Mouse (Mus musculus) G1E-ER4 (cell line): ENCODE measurements around the gene Slc10a1. TPM values are rescaled to one million over a fixed set of nuclear protein-coding genes. Genes with fewer than 3 reads are reported as not detected.

Experiments used
- GATA1 ChIP-seq: IDR thresholded peaks from one replicate; pipeline ENCODE4 v1.8.0; 2012; ENCODE audit warnings: low read length, inconsistent platforms
- polyA plus RNA-seq: library from polyadenylated mRNA; stranded (reverse); fragments of >175 nt; gene quantifications from 2 replicates; pipeline ENCODE4 v1.2.3, GENCODE M21; 2012

Slc10a1 gene
- polyA plus RNA-seq, 1 experiment = not detected

- no peak for TF ChIP-seq GATA1
Measured at GRCm38 (mm10) chr12:80983695-80984094, 15.2 kb upstream of the Slc10a1 start.

GRCm38 (mm10) chr12:80982326-80982725 is 13.8 kb upstream of the Slc10a1 start:
- no peak for TF ChIP-seq GATA1

GRCm38 (mm10) chr12:80975939-80976671 is 7.6 kb upstream of the Slc10a1 start:
- TF ChIP-seq GATA1 = no peak

DNA sequence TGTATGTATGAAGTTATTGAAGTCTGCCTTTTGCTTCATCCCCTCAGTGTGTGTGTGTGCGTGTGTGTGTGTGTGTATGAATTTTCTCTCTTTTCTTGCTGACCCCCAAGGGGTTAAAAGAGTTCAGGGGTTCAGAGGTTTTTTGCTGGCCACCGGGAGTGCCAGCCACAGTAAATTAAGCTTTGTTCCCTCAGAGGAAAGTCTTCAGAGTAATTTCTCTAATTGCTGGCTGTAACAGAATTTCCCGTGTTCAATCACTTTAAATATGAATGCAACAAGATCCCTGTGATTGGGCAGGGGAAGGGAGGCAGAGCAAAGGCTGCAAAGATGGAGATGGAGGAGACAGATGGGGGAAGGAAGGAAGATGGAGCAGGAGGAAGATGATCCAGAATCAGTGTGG is 3.3 kb upstream of the Slc10a1 start:
- TF ChIP-seq GATA1 = no peak

GRCm38 (mm10) chr12:80970181-80970705 is 1.7 kb upstream of the Slc10a1 start:
- TF ChIP-seq GATA1 = no peak

GRCm38 (mm10) chr12:80967918-80968317 is 587 bp downstream of the Slc10a1 start:
- TF ChIP-seq GATA1 = no peak

DNA sequence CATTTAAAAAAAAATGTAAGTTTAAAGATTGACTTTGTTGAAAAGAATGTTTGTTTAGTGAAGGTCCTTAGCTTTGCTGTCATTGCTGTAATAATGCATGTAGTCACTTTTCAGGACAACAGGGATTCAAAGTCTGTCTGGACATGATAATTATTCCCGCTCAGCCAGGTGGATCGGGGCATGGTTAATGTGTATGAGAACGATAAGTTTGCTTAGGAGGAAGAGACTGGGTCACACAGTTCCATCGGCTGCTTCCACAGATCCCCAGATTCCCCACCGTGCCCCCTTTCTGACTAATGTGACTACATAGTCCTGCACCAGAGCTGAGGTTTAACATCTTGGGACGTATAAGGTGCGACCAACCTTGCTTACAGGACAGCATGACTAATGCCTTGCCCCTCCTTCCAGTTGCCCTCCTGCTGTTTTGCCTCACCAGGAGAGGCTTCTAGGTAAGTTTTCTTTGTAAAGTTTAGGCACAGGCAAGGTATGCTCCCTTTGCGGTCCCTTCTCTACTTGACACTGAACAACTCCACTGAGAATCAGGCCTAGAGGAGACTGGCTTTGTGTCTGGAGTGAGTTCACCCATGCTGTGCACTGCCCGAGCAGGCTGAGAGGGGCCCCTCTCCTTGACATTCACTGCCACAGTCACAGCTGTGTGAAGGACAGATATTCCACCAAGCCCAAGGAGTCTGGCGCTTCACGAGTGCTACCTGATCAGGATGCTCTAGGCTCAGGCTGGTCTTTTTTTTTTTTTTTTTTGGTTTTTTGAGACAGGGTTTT is 2.3 kb downstream of the Slc10a1 start:
- no peak for TF ChIP-seq GATA1

DNA sequence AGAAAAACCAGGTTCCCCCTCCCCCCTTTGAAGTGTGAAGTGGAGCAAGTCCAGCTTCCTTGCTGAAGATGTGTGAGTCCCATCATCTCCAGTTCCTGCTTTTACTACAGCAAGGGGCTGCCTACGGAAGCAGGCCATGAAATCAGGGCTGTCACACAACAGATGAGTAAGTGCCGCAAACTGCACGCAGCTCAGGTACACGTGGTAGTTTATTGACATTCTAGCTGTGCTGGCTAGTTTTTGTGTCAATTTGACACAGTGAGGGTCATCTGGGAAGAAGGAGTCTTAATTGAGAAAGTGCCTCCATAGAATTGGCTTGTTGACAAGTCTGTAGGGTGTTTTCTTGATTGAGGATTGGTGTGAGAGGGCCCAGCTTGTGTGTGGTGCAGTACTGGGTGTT is 5.9 kb downstream of the Slc10a1 start:
- no peak for TF ChIP-seq GATA1

- TF ChIP-seq GATA1 = no peak
Measured at GRCm38 (mm10) chr12:80957961-80958360, 10.5 kb downstream of the Slc10a1 start.

DNA sequence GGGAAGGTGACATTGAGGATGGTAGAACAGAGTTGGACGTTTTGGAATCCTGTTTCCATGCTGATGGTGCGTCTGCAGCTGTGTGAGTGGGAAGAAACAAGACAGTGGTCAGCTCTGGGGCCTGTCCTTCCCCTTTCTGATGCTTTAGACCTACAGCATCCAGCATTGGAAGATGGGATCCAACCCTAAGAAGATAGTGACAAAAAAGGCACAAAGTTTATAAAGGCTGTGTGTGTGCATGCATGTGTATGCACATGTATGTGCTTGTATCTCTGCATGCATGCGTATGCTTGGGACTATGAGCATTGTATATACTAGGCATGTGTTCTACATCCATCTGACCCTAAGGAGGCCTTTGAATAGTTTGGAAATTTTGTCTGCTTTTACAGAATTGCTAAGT is 12.5 kb downstream of the Slc10a1 start:
- TF ChIP-seq GATA1 = no peak

- TF ChIP-seq GATA1 = no peak
Measured at GRCm38 (mm10) chr12:80952526-80952925, 16.0 kb downstream of the Slc10a1 start.

DNA sequence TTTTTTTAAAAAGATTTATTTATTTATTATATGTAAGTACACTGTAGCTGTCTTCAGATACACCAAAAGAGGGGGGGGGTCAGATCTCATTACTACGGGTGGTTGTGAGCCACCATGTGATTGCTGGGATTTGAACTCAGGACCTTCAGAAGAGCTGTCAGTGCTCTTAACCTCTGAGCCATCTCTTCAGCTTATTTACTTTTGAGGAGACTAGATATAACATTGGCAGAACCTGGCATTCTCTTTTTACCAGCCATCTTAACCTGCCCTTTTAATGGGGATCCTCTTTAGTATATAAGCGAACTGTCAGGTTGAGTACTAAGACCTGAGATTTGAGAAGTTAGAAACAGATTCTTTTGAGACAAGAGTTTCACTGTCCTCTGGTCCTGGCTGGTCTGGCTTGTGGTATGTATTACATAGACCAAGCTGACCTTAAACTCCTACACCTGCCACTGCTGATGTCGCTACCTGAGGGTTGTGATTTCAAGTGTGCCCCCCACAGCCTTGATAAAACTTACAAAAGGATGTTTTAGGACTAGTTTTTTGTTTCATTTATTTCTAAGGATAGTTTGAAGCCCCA is 16.8 kb downstream of the Slc10a1 start:
- no peak for TF ChIP-seq GATA1

DNA sequence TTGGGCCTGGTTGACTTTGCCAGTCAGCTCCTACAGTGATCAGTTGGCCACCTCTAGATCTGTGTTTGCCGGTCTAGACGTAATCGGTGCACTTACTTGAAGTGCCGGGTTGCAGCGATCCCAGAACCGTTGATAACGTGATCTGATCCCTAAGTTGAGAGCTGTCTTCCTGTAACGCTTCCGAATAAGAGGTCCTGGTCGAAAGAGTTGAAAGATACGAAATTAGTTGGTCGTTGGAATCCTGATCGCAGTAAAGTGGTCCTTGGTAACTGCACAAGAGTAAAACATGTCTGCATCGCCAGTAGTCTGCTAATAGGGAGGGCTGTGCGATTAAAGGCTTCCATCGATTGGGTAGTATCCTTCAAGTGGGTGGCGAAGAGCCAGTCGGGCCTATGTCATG is 20.3 kb downstream of the Slc10a1 start:
- TF ChIP-seq GATA1 = no peak

GRCm38 (mm10) chr12:80945996-80946355 is 22.5 kb downstream of the Slc10a1 start:
- no peak for TF ChIP-seq GATA1

DNA sequence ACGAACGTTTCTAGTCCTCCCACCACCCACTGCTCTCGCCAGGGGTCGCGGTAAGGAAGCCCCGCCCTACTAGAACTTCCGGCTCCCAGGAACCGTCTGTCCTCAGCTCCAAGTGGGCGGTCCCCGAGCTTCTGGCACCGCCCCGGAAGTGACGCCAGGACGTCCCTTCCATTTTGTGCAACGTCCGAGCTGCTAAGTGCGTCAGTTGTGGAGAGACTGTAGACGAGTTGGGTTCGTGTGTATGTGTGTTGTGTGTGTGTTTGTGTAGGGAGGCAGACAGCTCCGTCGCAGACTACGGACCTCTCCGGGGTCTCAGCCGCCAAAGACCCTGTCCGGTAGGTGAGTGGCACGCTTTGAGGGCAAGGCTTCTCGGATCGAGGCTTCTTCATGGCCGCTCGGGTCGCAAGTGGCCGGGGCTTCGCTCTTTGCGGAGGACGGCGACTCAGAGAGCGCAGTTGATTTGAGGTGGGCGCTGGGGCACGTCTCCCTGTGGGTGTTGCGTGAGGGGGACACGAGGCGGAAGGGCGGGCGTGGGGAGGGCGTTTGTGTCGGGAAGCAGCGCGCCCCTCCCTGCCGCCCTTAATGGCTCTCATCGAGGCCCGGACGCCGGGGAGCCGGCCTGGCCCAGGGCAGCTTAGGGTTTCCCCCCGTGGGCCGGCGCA is 23.0 kb downstream of the Slc10a1 start, which contains the start of gene Srsf5:
Srsf5 (plus strand) TSS at position 171 of the 662 bp plus-strand sequence.
- no peak for TF ChIP-seq GATA1

GRCm38 (mm10) chr12:80944204-80944603 is 24.3 kb downstream of the Slc10a1 start:
- TF ChIP-seq GATA1 = no peak

DNA sequence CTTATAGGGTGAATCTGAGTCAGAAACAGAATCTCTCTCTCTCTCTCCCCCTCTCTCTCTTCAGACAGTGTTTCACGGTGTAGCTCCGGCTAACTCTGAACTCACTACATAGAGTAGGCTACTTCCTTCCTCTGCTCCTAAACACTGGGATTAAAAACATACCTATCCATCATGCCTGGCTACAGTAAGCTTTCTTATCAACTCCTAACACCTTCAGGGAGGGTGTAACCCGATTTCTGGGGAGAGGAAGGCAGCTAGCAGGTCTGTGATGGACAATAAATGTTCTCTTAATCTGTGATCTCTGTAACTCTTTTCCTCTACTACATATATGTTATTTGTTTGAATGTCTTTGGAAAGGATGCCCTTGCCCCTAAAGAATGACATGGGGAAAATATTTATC is 25.1 kb downstream of the Slc10a1 start:
- peak; percentile 33 for TF ChIP-seq GATA1
